Mouse (Mus musculus) small intestine, adult 2 months (tissue): ENCODE measurements around the gene Msh3. TPM values are rescaled to one million over a fixed set of nuclear protein-coding genes. Genes with fewer than 3 reads are reported as not detected.

Experiments used
- H3K27ac ChIP-seq: fragments of 200-500 bp; 2 replicates; pipeline ENCODE4 v1.5.1; 2012; ENCODE audit warnings: low read depth, low read length, control low read depth, inconsistent platforms; ENCODE audit not compliant: insufficient read depth
- H3K27me3 ChIP-seq: fragments of 200-500 bp; 2 replicates; pipeline ENCODE4 v1.6.1; 2012; ENCODE audit warnings: mild to moderate bottlenecking, moderate library complexity, low read length, inconsistent platforms; ENCODE audit not compliant: control insufficient read depth, insufficient read depth
- H3K36me3 ChIP-seq: fragments of 200-500 bp; 2 replicates; pipeline ENCODE4 v1.6.1; 2012; ENCODE audit warnings: mild to moderate bottlenecking, low read length, control low read depth, inconsistent platforms; ENCODE audit not compliant: control insufficient read depth, insufficient read depth
- H3K4me1 ChIP-seq: fragments of 200-500 bp; 2 replicates; pipeline ENCODE4 v1.6.1; 2012; ENCODE audit warnings: low read length, inconsistent platforms, mixed read lengths; ENCODE audit not compliant: control insufficient read depth, insufficient read depth, insufficient read length
- H3K4me3 ChIP-seq: fragments of 200-500 bp; 2 replicates; pipeline ENCODE4 v1.5.1; 2012; ENCODE audit warnings: low read depth, mild to moderate bottlenecking, control low read depth, inconsistent platforms, low read length, moderate library complexity
- CTCF ChIP-seq: fragments of 200-500 bp; IDR thresholded peaks from 2 replicates; pipeline ENCODE4 v1.5.1; 2012; ENCODE audit warnings: low read depth, mild to moderate bottlenecking, control low read depth, inconsistent platforms, low read length, moderate library complexity, mixed read lengths; ENCODE audit not compliant: insufficient replicate concordance, insufficient read length; ENCODE audit errors: extremely low read depth
- POLR2A ChIP-seq: fragments of 200-500 bp; IDR thresholded peaks from 2 replicates; pipeline ENCODE4 v1.6.1; 2012; ENCODE audit warnings: low read depth, mild to moderate bottlenecking, control low read depth, inconsistent platforms, low read length, moderate library complexity
- WGBS: fragments of 180-500 bp; shearing (Covaris S2); methylation state at CpG from one replicate; pipeline ENCODE4 v1.1.7; 2018; 5-methylcytosine and 5-hydroxymethylcytosine counted together
- polyA plus RNA-seq: library from polyadenylated mRNA; depleted of rRNA; stranded (reverse); fragments of >200 nt; gene quantifications from 2 replicates; pipeline ENCODE4 v1.2.3, GENCODE M21; 2012

The Msh3 gene
- polyA plus RNA-seq, 1 experiment: 2.6 TPM

DNA sequence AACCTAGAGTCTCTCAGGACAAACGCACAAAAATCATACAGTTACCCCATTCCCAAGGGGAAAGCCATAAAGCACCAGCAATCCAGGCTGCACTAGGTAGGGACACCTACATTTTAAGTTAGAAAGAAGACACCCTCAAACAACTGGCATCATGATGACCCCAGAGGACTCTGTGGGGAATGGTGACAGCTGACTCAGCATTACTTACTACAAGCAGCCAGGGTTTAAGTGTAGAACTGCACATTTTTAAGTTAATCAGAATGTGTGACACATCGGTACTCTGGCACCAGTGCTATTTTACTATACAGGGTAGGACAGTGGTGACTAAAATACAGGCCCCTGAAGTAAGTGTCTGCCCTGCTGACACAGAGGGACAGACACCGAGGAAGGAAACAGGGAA lies 24.2 kb downstream of the Msh3 start:
- Histone ChIP-seq H3K4me3 (no peak overlapping the region), H3K27ac (no peak overlapping the region), H3K4me1 (no peaks in the 10 kb centered on the region), H3K27me3 (no peaks in the 10 kb centered on the region), H3K36me3 (no peaks in the 10 kb centered on the region)
- TF ChIP-seq CTCF: no peak
- no peak for TF ChIP-seq POLR2A
- 96% methylated on average over 3 of the region's 3 CpGs for WGBS

DNA sequence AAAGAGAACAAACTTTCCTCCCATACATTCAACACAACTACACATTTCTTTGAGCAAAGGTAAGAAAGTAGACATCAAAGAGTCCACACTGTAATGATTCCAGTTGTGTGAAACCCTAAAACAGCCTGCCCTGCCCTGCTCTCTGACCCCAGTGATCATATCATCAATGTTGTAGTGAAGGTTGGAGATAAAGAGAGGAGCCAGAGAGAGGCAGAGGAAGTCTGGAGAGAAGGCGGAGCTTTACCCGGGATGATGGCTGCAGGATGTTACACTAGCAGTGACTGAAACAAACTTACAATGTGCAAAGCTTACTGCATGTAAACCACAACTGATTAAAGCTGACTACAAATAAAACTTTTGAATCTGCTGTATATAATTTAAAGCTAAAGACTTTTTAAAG lies 26.8 kb downstream of the Msh3 start:
- no peak overlapping the region for H3K4me3 ChIP-seq
- H3K36me3 ChIP-seq: no peaks in the 10 kb centered on the region
- 44% methylated on average over 2 of the region's 2 CpGs for WGBS
- TF ChIP-seq CTCF (no peak), POLR2A (no peak)
- no peaks in the 10 kb centered on the region for H3K27me3 ChIP-seq
- H3K27ac ChIP-seq: no peak overlapping the region
- no peaks in the 10 kb centered on the region for H3K4me1 ChIP-seq

DNA sequence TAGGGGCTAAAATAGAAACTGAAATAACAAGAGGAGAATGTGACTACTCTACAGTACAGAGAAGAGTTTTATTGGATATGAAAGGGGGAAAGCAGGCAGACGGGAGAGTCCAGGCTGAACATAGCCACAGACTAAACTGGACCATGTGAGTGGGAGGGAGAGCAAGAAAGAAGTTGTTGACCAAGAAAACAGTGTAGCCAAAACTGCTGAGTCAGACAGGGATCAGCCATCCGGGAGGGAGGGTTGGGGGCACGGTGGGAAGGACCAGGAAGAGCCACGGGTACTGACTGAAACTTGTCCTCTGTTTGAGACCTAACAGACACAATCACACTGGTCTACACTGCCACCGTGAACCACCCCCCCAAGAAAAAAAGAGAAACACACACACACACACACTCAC lies 28.8 kb downstream of the Msh3 start:
- WGBS: 75% methylated on average over 5 of the region's 5 CpGs
- no peaks in the 10 kb centered on the region for H3K4me1 ChIP-seq
- H3K27ac ChIP-seq: no peak overlapping the region
- H3K4me3 ChIP-seq: no peak overlapping the region
- H3K36me3 ChIP-seq: peaks cover 3% of the 10 kb centered on the region; the same call in 1 of the 2 replicates
- TF ChIP-seq CTCF (no peak), POLR2A (no peak)
- no peaks in the 10 kb centered on the region for H3K27me3 ChIP-seq

DNA sequence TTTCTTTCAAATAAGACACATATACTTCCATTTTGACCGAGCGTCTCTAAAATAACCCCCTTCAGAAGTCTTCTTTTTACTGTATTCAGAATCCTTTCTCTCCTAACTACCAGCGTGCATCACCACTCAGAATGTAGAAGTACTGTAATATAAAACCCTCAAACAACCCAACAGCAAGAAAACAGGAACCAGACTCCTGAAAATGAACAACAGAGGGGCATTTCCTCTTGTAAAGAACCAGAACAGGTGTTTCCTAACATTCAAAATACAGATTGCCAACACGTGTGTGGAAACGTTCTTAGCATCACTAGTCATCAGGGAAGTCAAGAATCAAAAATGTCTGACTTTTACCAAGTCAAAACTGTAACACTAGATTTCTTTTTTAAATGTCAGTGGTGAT lies 34.0 kb downstream of the Msh3 start:
- Histone ChIP-seq H3K27ac (no peak overlapping the region), H3K36me3 (peaks cover 5% of the 10 kb centered on the region; the same call in 1 of the 2 replicates), H3K4me3 (no peak overlapping the region), H3K4me1 (no peaks in the 10 kb centered on the region), H3K27me3 (no peaks in the 10 kb centered on the region)
- TF ChIP-seq CTCF (no peak), POLR2A (no peak)
- 80% methylated on average over 5 of the region's 5 CpGs for WGBS

DNA sequence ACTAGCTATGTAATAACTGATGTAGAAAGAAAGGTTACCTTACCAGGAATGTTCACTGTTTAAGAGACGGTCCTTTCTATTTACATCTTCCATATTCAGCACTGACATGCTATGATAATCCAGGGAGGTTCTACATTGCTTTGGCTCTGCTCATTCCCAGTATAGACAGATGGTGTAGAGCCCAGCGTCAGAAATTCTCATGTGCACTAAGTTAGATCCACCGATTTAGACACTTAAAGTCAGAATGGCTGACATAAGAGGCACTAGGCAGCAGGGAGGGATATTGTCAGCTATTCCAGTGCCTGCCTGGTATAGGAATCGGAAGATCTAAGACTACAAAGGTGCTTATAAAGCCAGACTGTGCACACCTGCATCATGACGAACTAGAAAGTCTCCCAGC lies 40.2 kb downstream of the Msh3 start:
- WGBS: 88% methylated on average over 5 of the region's 5 CpGs
- no peaks in the 10 kb centered on the region for H3K27me3 ChIP-seq
- H3K27ac ChIP-seq: no peak overlapping the region
- H3K4me1 ChIP-seq: no peaks in the 10 kb centered on the region
- no peak overlapping the region for H3K4me3 ChIP-seq
- TF ChIP-seq CTCF (no peak), POLR2A (no peak)
- H3K36me3 ChIP-seq: peaks cover 11% of the 10 kb centered on the region

DNA sequence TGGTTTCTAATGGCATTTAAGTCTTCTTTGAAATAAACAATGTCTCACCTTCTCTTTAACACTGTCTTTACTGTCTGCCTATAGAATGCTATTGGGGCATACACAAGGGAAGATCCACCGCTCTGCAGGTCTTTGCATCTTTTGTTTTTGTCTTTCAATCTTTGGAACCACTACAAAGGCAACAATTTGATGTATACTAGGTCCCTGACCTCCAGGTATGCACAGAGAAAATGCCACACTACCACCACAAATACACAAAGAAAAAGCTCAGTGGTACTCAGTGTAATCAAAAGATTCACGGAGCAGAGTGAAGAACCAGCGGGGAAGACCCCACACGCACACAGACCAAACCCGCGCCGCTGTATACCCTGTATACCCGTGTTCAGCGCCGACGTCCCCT lies 49.1 kb downstream of the Msh3 start, which contains the start of gene Gm20379:
Gene Gm20379, plus strand, starts transcription at position 301 of the 400 bp plus-strand sequence.
- Histone ChIP-seq H3K27me3 (no peaks in the 10 kb centered on the region), H3K36me3 (peaks cover 17% of the 10 kb centered on the region), H3K4me3 (no peak within 1 kb of the TSS), H3K27ac (no peak within 1 kb of the TSS), H3K4me1 (peaks cover 3% of the 10 kb centered on the region; the same call in 1 of the 2 replicates)
- TF ChIP-seq CTCF (no peak), POLR2A (no peak)
- WGBS: 98% methylated on average over 11 of the region's 11 CpGs

DNA sequence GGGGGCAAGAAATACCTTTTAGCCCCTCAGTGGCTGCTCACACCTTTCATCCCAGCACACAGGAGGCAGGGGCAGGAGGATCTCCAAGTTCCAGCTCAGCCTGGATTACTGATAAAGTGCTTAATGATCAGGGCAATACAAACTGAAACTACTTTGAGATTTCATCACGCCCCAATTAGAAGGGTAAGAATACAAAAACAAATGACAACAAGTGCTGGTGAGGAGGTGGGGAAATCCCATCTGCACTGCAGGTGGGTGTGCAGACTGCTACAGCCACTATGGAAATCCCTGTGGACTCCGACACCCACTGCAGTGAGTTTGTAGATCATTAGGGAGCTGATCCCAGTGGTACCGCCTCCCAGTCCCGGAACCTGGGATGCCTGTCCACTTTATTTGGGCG lies 50.5 kb downstream of the Msh3 start:
- TF ChIP-seq CTCF (no peak), POLR2A (no peak)
- H3K4me1 ChIP-seq: peaks cover 5% of the 10 kb centered on the region; the same call in 1 of the 2 replicates
- WGBS: 90% methylated on average over 5 of the region's 5 CpGs

More for the DNA sequence above, 50.5 kb downstream of the Msh3 start:
- Histone ChIP-seq H3K36me3 (peaks cover 18% of the 10 kb centered on the region), H3K27me3 (no peaks in the 10 kb centered on the region), H3K4me3 (no peak overlapping the region), H3K27ac (no peak overlapping the region)
